Mouse (Mus musculus) 3134 (cell line): ENCODE measurements at regions not wholly inside any gene's neighbourhood (a gene's known extent, or its start where the extent isn't known, plus 50 kb on each side); places are given as distances from the start of the nearest gene placed in this dataset.

Source experiments
- DNase-seq: peaks from one replicate; pipeline ENCODE4 v3.0.0-alpha.2; 2011; ENCODE audit warnings: low spot score; ENCODE audit not compliant: insufficient read length; ENCODE audit errors: extremely low read depth

GRCm38 (mm10) chr12:32487883-32488577 is 109.5 kb downstream of the Ccdc71l start:
- DNase-seq: no peak

- no peak for DNase-seq
Observed at GRCm38 (mm10) chr12:32488578-32488892, 110.0 kb downstream of the Ccdc71l start.

GRCm38 (mm10) chr12:32489415-32490139 is 111.1 kb downstream of the Ccdc71l start:
- DNase-seq: no peak

- no peak for DNase-seq
Observed at GRCm38 (mm10) chr12:32504196-32504595, 125.7 kb downstream of the Ccdc71l start.

GRCm38 (mm10) chr12:32508671-32509070 is 130.2 kb downstream of the Ccdc71l start:
- DNase-seq: no peak

GRCm38 (mm10) chr12:32525586-32525985 is 147.1 kb downstream of the Ccdc71l start:
- no peak for DNase-seq

- DNase-seq: no peak
Observed at GRCm38 (mm10) chr12:32531216-32531615, 152.7 kb downstream of the Ccdc71l start.

GRCm38 (mm10) chr12:32533641-32534040 is 155.1 kb downstream of the Ccdc71l start:
- DNase-seq: no peak

GRCm38 (mm10) chr12:32545466-32545865 is 167.0 kb downstream of the Ccdc71l start:
- no peak for DNase-seq

GRCm38 (mm10) chr12:32546356-32546755 is 167.9 kb downstream of the Ccdc71l start:
- DNase-seq: peak; percentile 31

- DNase-seq: no peak
Observed at GRCm38 (mm10) chr12:32553793-32554192, 175.3 kb downstream of the Ccdc71l start.

- no peak for DNase-seq
Observed at GRCm38 (mm10) chr12:32567777-32568176, 189.3 kb downstream of the Ccdc71l start.

GRCm38 (mm10) chr12:32581304-32581703 is 202.8 kb downstream of the Ccdc71l start:
- no peak for DNase-seq

GRCm38 (mm10) chr12:32602131-32602815 is 217.1 kb upstream of the Nampt start:
- DNase-seq: no peak

- DNase-seq: no peak
Observed at GRCm38 (mm10) chr12:32605353-32605752, 214.0 kb upstream of the Nampt start.

GRCm38 (mm10) chr12:32615000-32615399 is 204.3 kb upstream of the Nampt start:
- no peak for DNase-seq

GRCm38 (mm10) chr12:32616086-32616485 is 203.3 kb upstream of the Nampt start:
- DNase-seq: no peak

- no peak for DNase-seq
Observed at GRCm38 (mm10) chr12:32617031-32617430, 202.3 kb upstream of the Nampt start.

- no peak for DNase-seq
Observed at GRCm38 (mm10) chr12:32619830-32620229, 199.5 kb upstream of the Nampt start.

- no peak for DNase-seq
Observed at GRCm38 (mm10) chr12:32621739-32622138, 197.6 kb upstream of the Nampt start.

- no peak for DNase-seq
Observed at GRCm38 (mm10) chr12:32628552-32628951, 190.8 kb upstream of the Nampt start.

- no peak for DNase-seq
Observed at GRCm38 (mm10) chr12:32632935-32633334, 186.4 kb upstream of the Nampt start.
